Mouse (Mus musculus) MEL (cell line): ENCODE data around the gene Zfp110.

Source experiments
- CTCF ChIP-seq, 3 experiments: IDR thresholded peaks in 2 of 3; conservative IDR thresholded peaks in 1 of 3; 2 replicates each; pipeline ENCODE4 v1.5.1; 2011 to 2012; ENCODE audit warnings: low read length in 3 of 3, low read depth in 2 of 3, mild to moderate bottlenecking in 2 of 3, improper control_type of control experiment in 1 of 3, inconsistent platforms in 1 of 3, mixed read lengths in 1 of 3, moderate library complexity in 1 of 3; ENCODE audit not compliant: control insufficient read depth in 1 of 3, insufficient read depth in 1 of 3, poor library complexity in 1 of 3, severe bottlenecking in 1 of 3
- MEF2A ChIP-seq: IDR thresholded peaks from 2 replicates; pipeline ENCODE4 v1.6.1; 2014; ENCODE audit warnings: low read depth, mild to moderate bottlenecking, inconsistent platforms, low read length, improper control_type of control experiment; ENCODE audit not compliant: poor library complexity, insufficient replicate concordance, severe bottlenecking; ENCODE audit errors: extremely low read depth
- MXI1 ChIP-seq: IDR thresholded peaks from 2 replicates; pipeline ENCODE4 v1.6.1; 2011; ENCODE audit warnings: mild to moderate bottlenecking, low read depth, low read length, improper control_type of control experiment
- POLR2A ChIP-seq, 2 experiments: IDR thresholded peaks; 2 replicates each; pipeline ENCODE4 v1.6.1; 2011 to 2012; ENCODE audit warnings: low read length in 2 of 2, mild to moderate bottlenecking in 2 of 2, control low read depth in 1 of 2, improper control_type of control experiment in 1 of 2, low read depth in 1 of 2, moderate library complexity in 1 of 2; ENCODE audit not compliant: control insufficient read depth in 1 of 2, insufficient read depth in 1 of 2, poor library complexity in 1 of 2
- RAD21 ChIP-seq: IDR thresholded peaks from 2 replicates; pipeline ENCODE4 v1.6.1; 2011; ENCODE audit warnings: mild to moderate bottlenecking, low read depth, low read length, improper control_type of control experiment
- ZC3H11A ChIP-seq: IDR thresholded peaks from 2 replicates; pipeline ENCODE4 v1.6.1; 2012; ENCODE audit warnings: low read depth, mild to moderate bottlenecking, inconsistent platforms, low read length, improper control_type of control experiment

GRCm38 (mm10) chr7:12891334-12891733 is 56.8 kb downstream of the Zfp110 start:
- TF ChIP-seq POLR2A (IDR thresholded peaks at IDR 0.05; ENCODE audit: control insufficient read depth in 1 of 2, insufficient read depth in 1 of 2, low read depth in 1 of 2, low read length in 2 of 2, poor library complexity in 1 of 2) (no peak), MXI1 (no peak), RAD21 (no peak), ZC3H11A (no peak), CTCF (IDR thresholded peaks at IDR 0.05 in 2 of 3, conservative IDR thresholded peaks at IDR 0.05 in 1 of 3; ENCODE audit: control insufficient read depth in 1 of 3, insufficient read depth in 1 of 3, low read depth in 2 of 3, low read length in 3 of 3, poor library complexity in 1 of 3, severe bottlenecking in 1 of 3) (no peak), MEF2A (no peak)
